Mouse (Mus musculus): ENCODE data around the gene Macrod1. TPM values are rescaled to one million over a fixed set of nuclear protein-coding genes. Genes with fewer than 3 reads are reported as not detected.

Macrod1 gene
- polyA plus RNA-seq, 1 experiment from 2014 or later: 14.0 TPM

GRCm38 (mm10) chr19:7196741-7197270 lies 140.2 kb downstream of the Macrod1 start:
- ATAC-seq (ENCODE audit: insufficient read depth, low FRiP score): peak; percentile 48; the same call in 1 of the 2 replicates
- no peak overlapping the region for H3K4me3 ChIP-seq (replicated peaks; ENCODE audit: low read length)
- H3K36me3 ChIP-seq (ENCODE audit: control insufficient read depth, insufficient read depth, low read length): peaks cover 13% of the 10 kb centered on the region; the same call in 1 of the 2 replicates
- no peaks in the 10 kb centered on the region for H3K9me3 ChIP-seq (replicated peaks; ENCODE audit: control insufficient read depth, low read length)
- H3K27ac ChIP-seq (ENCODE audit: low read length): no peak overlapping the region
- no peak overlapping the region for H3K4me2 ChIP-seq (ENCODE audit: low read depth, low read length)
- no peak overlapping the region for H3K9ac ChIP-seq (ENCODE audit: low read length)
- 14% methylated on average over 17 of the region's 17 CpGs for WGBS
- H3K27me3 ChIP-seq (ENCODE audit: control insufficient read depth, insufficient read depth, low read length): no peaks in the 10 kb centered on the region
- peaks cover 8% of the 10 kb centered on the region; the same call in 1 of the 2 replicates for H3K4me1 ChIP-seq (ENCODE audit: control insufficient read depth, insufficient read depth, low read length)

- WGBS: 80% methylated on average over 9 of the region's 9 CpGs
- 0 out of 2 replicates have a peak, but pooled peaks have one; percentile 16 for ATAC-seq (ENCODE audit: insufficient read depth, low FRiP score)
- peaks cover 6% of the 10 kb centered on the region; the same call in 1 of the 2 replicates for H3K4me1 ChIP-seq (ENCODE audit: control insufficient read depth, insufficient read depth, low read length)
Observed at GRCm38 (mm10) chr19:7197445-7197844, 140.8 kb downstream of the Macrod1 start.

GRCm38 (mm10) chr19:7199089-7199488 lies 142.5 kb downstream of the Macrod1 start:
- Histone ChIP-seq H3K4me2 (ENCODE audit: low read depth, low read length) (no peak overlapping the region), H3K9ac (ENCODE audit: low read length) (no peak overlapping the region), H3K27me3 (ENCODE audit: control insufficient read depth, insufficient read depth, low read length) (no peaks in the 10 kb centered on the region), H3K36me3 (ENCODE audit: control insufficient read depth, insufficient read depth, low read length) (peaks cover 17% of the 10 kb centered on the region), H3K27ac (ENCODE audit: low read length) (no peak overlapping the region), H3K9me3 (replicated peaks; ENCODE audit: control insufficient read depth, low read length) (no peaks in the 10 kb centered on the region), H3K4me1 (ENCODE audit: control insufficient read depth, insufficient read depth, low read length) (peaks cover 6% of the 10 kb centered on the region; the same call in 1 of the 2 replicates), H3K4me3 (replicated peaks; ENCODE audit: low read length) (no peak overlapping the region)
- WGBS: 94% methylated on average over 13 of the region's 13 CpGs
- no peak for ATAC-seq (ENCODE audit: insufficient read depth, low FRiP score)

More at GRCm38 (mm10) chr19:7197445-7197844, 140.8 kb downstream of the Macrod1 start:
- no peak overlapping the region for H3K27ac ChIP-seq (ENCODE audit: low read length)
- H3K36me3 ChIP-seq (ENCODE audit: control insufficient read depth, insufficient read depth, low read length): peaks cover 13% of the 10 kb centered on the region; the same call in 1 of the 2 replicates
- H3K4me3 ChIP-seq (replicated peaks; ENCODE audit: low read length): no peak overlapping the region
- H3K9me3 ChIP-seq (replicated peaks; ENCODE audit: control insufficient read depth, low read length): no peaks in the 10 kb centered on the region
- no peaks in the 10 kb centered on the region for H3K27me3 ChIP-seq (ENCODE audit: control insufficient read depth, insufficient read depth, low read length)
- H3K4me2 ChIP-seq (ENCODE audit: low read depth, low read length): no peak overlapping the region
- no peak overlapping the region for H3K9ac ChIP-seq (ENCODE audit: low read length)

- Histone ChIP-seq H3K27me3 (ENCODE audit: control insufficient read depth, insufficient read depth, low read length) (no peaks in the 10 kb centered on the region), H3K4me2 (ENCODE audit: low read depth, low read length) (no peak overlapping the region), H3K4me1 (ENCODE audit: control insufficient read depth, insufficient read depth, low read length) (peaks cover 17% of the 10 kb centered on the region), H3K9ac (ENCODE audit: low read length) (no peak overlapping the region), H3K9me3 (replicated peaks; ENCODE audit: control insufficient read depth, low read length) (no peaks in the 10 kb centered on the region), H3K4me3 (replicated peaks; ENCODE audit: low read length) (no peak overlapping the region), H3K27ac (ENCODE audit: low read length) (no peak overlapping the region), H3K36me3 (ENCODE audit: control insufficient read depth, insufficient read depth, low read length) (peaks cover 17% of the 10 kb centered on the region)
- no peak for ATAC-seq (ENCODE audit: insufficient read depth, low FRiP score)
- WGBS: 39% methylated on average over 1 of the region's 1 CpGs
Observed at GRCm38 (mm10) chr19:7200427-7200826, 143.8 kb downstream of the Macrod1 start.

GRCm38 (mm10) chr19:7204898-7205297 lies 148.3 kb downstream of the Macrod1 start:
- Histone ChIP-seq H3K4me1 (ENCODE audit: control insufficient read depth, insufficient read depth, low read length) (peaks cover 20% of the 10 kb centered on the region), H3K4me2 (ENCODE audit: low read depth, low read length) (peak overlapping the region; percentile 92), H3K9ac (ENCODE audit: low read length) (peak overlapping the region; percentile 90), H3K36me3 (ENCODE audit: control insufficient read depth, insufficient read depth, low read length) (peaks cover 4% of the 10 kb centered on the region; the same call in 1 of the 2 replicates), H3K4me3 (replicated peaks; ENCODE audit: low read length) (peak overlapping the region; percentile 84), H3K27ac (ENCODE audit: low read length) (peak overlapping the region; percentile 99; the same call in 1 of the 2 replicates), H3K27me3 (ENCODE audit: control insufficient read depth, insufficient read depth, low read length) (no peaks in the 10 kb centered on the region), H3K9me3 (replicated peaks; ENCODE audit: control insufficient read depth, low read length) (no peaks in the 10 kb centered on the region)
- no peak for ATAC-seq (ENCODE audit: insufficient read depth, low FRiP score)
- WGBS: 61% methylated on average over 2 of the region's 2 CpGs

GRCm38 (mm10) chr19:7205326-7205725 lies 148.7 kb downstream of the Macrod1 start:
- peaks cover 4% of the 10 kb centered on the region; the same call in 1 of the 2 replicates for H3K36me3 ChIP-seq (ENCODE audit: control insufficient read depth, insufficient read depth, low read length)
- H3K9ac ChIP-seq (ENCODE audit: low read length): peak overlapping the region; percentile 90
- H3K27me3 ChIP-seq (ENCODE audit: control insufficient read depth, insufficient read depth, low read length): no peaks in the 10 kb centered on the region
- peak overlapping the region; percentile 92 for H3K4me2 ChIP-seq (ENCODE audit: low read depth, low read length)
- peak overlapping the region; percentile 84 for H3K4me3 ChIP-seq (replicated peaks; ENCODE audit: low read length)
- H3K27ac ChIP-seq (ENCODE audit: low read length): peak overlapping the region; percentile 99
- 26% methylated on average over 7 of the region's 7 CpGs for WGBS
- no peaks in the 10 kb centered on the region for H3K9me3 ChIP-seq (replicated peaks; ENCODE audit: control insufficient read depth, low read length)
- ATAC-seq (ENCODE audit: insufficient read depth, low FRiP score): no peak
- H3K4me1 ChIP-seq (ENCODE audit: control insufficient read depth, insufficient read depth, low read length): peaks cover 20% of the 10 kb centered on the region

GRCm38 (mm10) chr19:7205753-7206736 lies 149.4 kb downstream of the Macrod1 start, which contains the start of gene Otub1:
Gene Otub1, minus strand, starts transcription at chr19:7206316.
- peak within 1 kb of the TSS; percentile 84 for H3K4me3 ChIP-seq (replicated peaks; ENCODE audit: low read length)
- H3K4me2 ChIP-seq (ENCODE audit: low read depth, low read length): peak within 1 kb of the TSS; percentile 92
- H3K27ac ChIP-seq (ENCODE audit: low read length): peak within 1 kb of the TSS; percentile 99
- peaks cover 20% of the 10 kb centered on the region for H3K4me1 ChIP-seq (ENCODE audit: control insufficient read depth, insufficient read depth, low read length)
- H3K9me3 ChIP-seq (replicated peaks; ENCODE audit: control insufficient read depth, low read length): no peaks in the 10 kb centered on the region
- peaks cover 4% of the 10 kb centered on the region; the same call in 1 of the 2 replicates for H3K36me3 ChIP-seq (ENCODE audit: control insufficient read depth, insufficient read depth, low read length)
- peak; percentile 97 for ATAC-seq (ENCODE audit: insufficient read depth, low FRiP score)
- under 1% methylated on average over 71 of the region's 79 CpGs for WGBS
- no peaks in the 10 kb centered on the region for H3K27me3 ChIP-seq (ENCODE audit: control insufficient read depth, insufficient read depth, low read length)
- H3K9ac ChIP-seq (ENCODE audit: low read length): peak within 1 kb of the TSS; percentile 90

GRCm38 (mm10) chr19:7209907-7210646 lies 153.5 kb downstream of the Macrod1 start:
- Histone ChIP-seq H3K4me3 (replicated peaks; ENCODE audit: low read length) (no peak overlapping the region), H3K9ac (ENCODE audit: low read length) (no peak overlapping the region), H3K27ac (ENCODE audit: low read length) (no peak overlapping the region), H3K4me2 (ENCODE audit: low read depth, low read length) (no peak overlapping the region), H3K9me3 (replicated peaks; ENCODE audit: control insufficient read depth, low read length) (no peaks in the 10 kb centered on the region), H3K27me3 (ENCODE audit: control insufficient read depth, insufficient read depth, low read length) (no peaks in the 10 kb centered on the region), H3K36me3 (ENCODE audit: control insufficient read depth, insufficient read depth, low read length) (peaks cover 8% of the 10 kb centered on the region), H3K4me1 (ENCODE audit: control insufficient read depth, insufficient read depth, low read length) (peaks cover 20% of the 10 kb centered on the region)
- WGBS: 84% methylated on average over 7 of the region's 7 CpGs
- no peak for ATAC-seq (ENCODE audit: insufficient read depth, low FRiP score)
